Mouse (Mus musculus): ENCODE data around the gene Rtn4ip1. TPM values are rescaled to one million over a fixed set of nuclear protein-coding genes. Genes with fewer than 3 reads are reported as not detected.
A peak's percentile ranks its signal among the peaks of the same experiment; 100 is the strongest.
"Not testable (repeated sequence)": the region's sequence is repeated elsewhere in the genome, so short reads cannot be mapped to it uniquely, and the experiment has no call there.

Gene Rtn4ip1
- polyA plus RNA-seq, 1 experiment from 2014 or later, result 9.2 TPM

GRCm38 (mm10) chr10:43943736-43944135 is 42.1 kb downstream of the Rtn4ip1 start:
- WGBS, result 68% methylated on average over 4 of the region's 4 CpGs
- Histone ChIP-seq H3K4me3 (ENCODE audit: low read depth, low read length) (no peak overlapping the region), H3K9ac (ENCODE audit: low read depth, low read length) (no peak overlapping the region), H3K4me2 (replicated peaks; ENCODE audit: low read depth) (no peak overlapping the region), H3K4me1 (replicated peaks; ENCODE audit: control insufficient read depth, insufficient read depth, low read length) (no peaks in the 10 kb centered on the region), H3K9me3 (ENCODE audit: control insufficient read depth) (no peaks in the 10 kb centered on the region), H3K27me3 (replicated peaks; ENCODE audit: control insufficient read depth, insufficient read depth, low read length) (no peaks in the 10 kb centered on the region), H3K36me3 (ENCODE audit: control insufficient read depth, insufficient read depth) (peaks cover 17% of the 10 kb centered on the region), H3K27ac (ENCODE audit: low read depth, low read length) (no peak overlapping the region)
- ATAC-seq, result no peak
- TF ChIP-seq CTCF (IDR thresholded peaks at IDR 0.05; ENCODE audit: low read depth), result no peak

DNA sequence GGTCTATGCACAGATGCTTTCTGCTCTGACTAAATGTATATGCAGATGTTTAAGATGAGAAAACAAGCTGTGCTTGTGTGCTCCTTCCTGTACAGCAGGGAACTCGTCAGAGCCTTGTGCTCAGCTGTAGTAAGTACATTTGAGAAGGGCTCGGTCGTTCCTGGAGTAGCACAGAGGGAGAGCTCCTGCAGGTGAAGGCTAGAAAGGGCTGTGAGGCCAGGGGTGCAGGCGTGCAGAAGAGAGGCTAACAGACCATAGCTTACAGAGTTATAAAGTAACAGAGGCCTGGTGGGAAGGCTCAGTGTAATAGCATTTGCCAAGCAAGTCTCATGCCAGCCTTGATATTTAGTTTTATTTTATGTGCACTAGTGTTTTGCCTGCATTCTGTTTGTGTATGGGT is 43.8 kb downstream of the Rtn4ip1 start:
- Histone ChIP-seq H3K4me2 (replicated peaks; ENCODE audit: low read depth) (no peak overlapping the region), H3K9ac (ENCODE audit: low read depth, low read length) (no peak overlapping the region), H3K36me3 (ENCODE audit: control insufficient read depth, insufficient read depth) (peaks cover 17% of the 10 kb centered on the region), H3K27me3 (replicated peaks; ENCODE audit: control insufficient read depth, insufficient read depth, low read length) (no peaks in the 10 kb centered on the region), H3K4me1 (replicated peaks; ENCODE audit: control insufficient read depth, insufficient read depth, low read length) (no peaks in the 10 kb centered on the region), H3K9me3 (ENCODE audit: control insufficient read depth) (no peaks in the 10 kb centered on the region), H3K4me3 (ENCODE audit: low read depth, low read length) (no peak overlapping the region), H3K27ac (ENCODE audit: low read depth, low read length) (no peak overlapping the region)
- 77% methylated on average over 4 of the region's 4 CpGs for WGBS
- no peak for ATAC-seq
- no peak for TF ChIP-seq CTCF (IDR thresholded peaks at IDR 0.05; ENCODE audit: low read depth)

- TF ChIP-seq CTCF (IDR thresholded peaks at IDR 0.05; ENCODE audit: low read depth), result peak; percentile 94
- ATAC-seq, result peak; percentile 57
- H3K4me2 ChIP-seq (replicated peaks; ENCODE audit: low read depth), result no peak overlapping the region
- no peaks in the 10 kb centered on the region for H3K27me3 ChIP-seq (replicated peaks; ENCODE audit: control insufficient read depth, insufficient read depth, low read length)
- H3K9me3 ChIP-seq (ENCODE audit: control insufficient read depth), result no peaks in the 10 kb centered on the region
- no peaks in the 10 kb centered on the region for H3K4me1 ChIP-seq (replicated peaks; ENCODE audit: control insufficient read depth, insufficient read depth, low read length)
- H3K27ac ChIP-seq (ENCODE audit: low read depth, low read length), result no peak overlapping the region
- H3K9ac ChIP-seq (ENCODE audit: low read depth, low read length), result no peak overlapping the region
- no peak overlapping the region for H3K4me3 ChIP-seq (ENCODE audit: low read depth, low read length)
- H3K36me3 ChIP-seq (ENCODE audit: control insufficient read depth, insufficient read depth), result peaks cover 8% of the 10 kb centered on the region; the same call in 1 of the 2 replicates
Measured at GRCm38 (mm10) chr10:43953942-43954341, 52.3 kb downstream of the Rtn4ip1 start.

GRCm38 (mm10) chr10:43964943-43965342 is 63.3 kb downstream of the Rtn4ip1 start:
- H3K4me1 ChIP-seq (replicated peaks; ENCODE audit: control insufficient read depth, insufficient read depth, low read length), result no peaks in the 10 kb centered on the region

GRCm38 (mm10) chr10:43973244-43973643 is 71.6 kb downstream of the Rtn4ip1 start:
- Histone ChIP-seq H3K36me3 (ENCODE audit: control insufficient read depth, insufficient read depth) (peaks cover 4% of the 10 kb centered on the region; the same call in 1 of the 2 replicates), H3K4me3 (ENCODE audit: low read depth, low read length) (no peak overlapping the region), H3K27me3 (replicated peaks; ENCODE audit: control insufficient read depth, insufficient read depth, low read length) (no peaks in the 10 kb centered on the region), H3K4me1 (replicated peaks; ENCODE audit: control insufficient read depth, insufficient read depth, low read length) (no peaks in the 10 kb centered on the region), H3K9me3 (ENCODE audit: control insufficient read depth) (no peaks in the 10 kb centered on the region), H3K9ac (ENCODE audit: low read depth, low read length) (no peak overlapping the region), H3K4me2 (replicated peaks; ENCODE audit: low read depth) (no peak overlapping the region), H3K27ac (ENCODE audit: low read depth, low read length) (no peak overlapping the region)
- ATAC-seq, result no peak
- TF ChIP-seq CTCF (IDR thresholded peaks at IDR 0.05; ENCODE audit: low read depth), result no peak
- WGBS, result 65% methylated on average over 2 of the region's 2 CpGs

More at GRCm38 (mm10) chr10:43964943-43965342, 63.3 kb downstream of the Rtn4ip1 start:
- Histone ChIP-seq H3K4me3 (ENCODE audit: low read depth, low read length) (no peak overlapping the region), H3K4me2 (replicated peaks; ENCODE audit: low read depth) (no peak overlapping the region), H3K27me3 (replicated peaks; ENCODE audit: control insufficient read depth, insufficient read depth, low read length) (no peaks in the 10 kb centered on the region), H3K9me3 (ENCODE audit: control insufficient read depth) (no peaks in the 10 kb centered on the region), H3K9ac (ENCODE audit: low read depth, low read length) (no peak overlapping the region), H3K36me3 (ENCODE audit: control insufficient read depth, insufficient read depth) (peaks cover 6% of the 10 kb centered on the region; the same call in 1 of the 2 replicates), H3K27ac (ENCODE audit: low read depth, low read length) (no peak overlapping the region)
- WGBS, result 65% methylated on average over 2 of the region's 2 CpGs
- ATAC-seq, result no peak
- TF ChIP-seq CTCF (IDR thresholded peaks at IDR 0.05; ENCODE audit: low read depth), result no peak

DNA sequence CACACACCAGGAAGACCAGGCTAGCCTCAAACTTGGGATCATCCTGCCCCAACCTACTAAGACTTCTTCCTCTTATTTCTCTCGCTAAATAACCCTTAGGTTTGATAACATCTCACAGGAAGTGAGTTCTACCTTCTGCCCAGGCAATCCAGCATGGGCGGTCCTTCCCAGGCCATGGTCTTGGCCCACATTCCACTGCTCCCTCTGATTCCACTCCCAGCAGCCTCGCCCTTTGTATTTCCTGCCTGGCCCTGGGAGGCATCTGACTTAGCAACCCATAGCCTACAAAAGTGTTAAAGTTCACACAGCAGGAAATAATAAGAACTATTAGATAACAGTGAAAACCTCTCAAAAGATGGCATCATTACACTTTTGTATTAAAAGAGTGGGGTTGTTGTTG is 75.7 kb downstream of the Rtn4ip1 start:
- Histone ChIP-seq H3K27me3 (replicated peaks; ENCODE audit: control insufficient read depth, insufficient read depth, low read length) (no peaks in the 10 kb centered on the region), H3K36me3 (ENCODE audit: control insufficient read depth, insufficient read depth) (no peaks in the 10 kb centered on the region), H3K9ac (ENCODE audit: low read depth, low read length) (no peak overlapping the region), H3K4me3 (ENCODE audit: low read depth, low read length) (no peak overlapping the region), H3K4me2 (replicated peaks; ENCODE audit: low read depth) (no peak overlapping the region), H3K9me3 (ENCODE audit: control insufficient read depth) (no peaks in the 10 kb centered on the region), H3K4me1 (replicated peaks; ENCODE audit: control insufficient read depth, insufficient read depth, low read length) (no peaks in the 10 kb centered on the region), H3K27ac (ENCODE audit: low read depth, low read length) (no peak overlapping the region)
- TF ChIP-seq CTCF (IDR thresholded peaks at IDR 0.05; ENCODE audit: low read depth), result no peak
- 15% methylated on average over 3 of the region's 3 CpGs for WGBS
- peak; percentile 89 for ATAC-seq

DNA sequence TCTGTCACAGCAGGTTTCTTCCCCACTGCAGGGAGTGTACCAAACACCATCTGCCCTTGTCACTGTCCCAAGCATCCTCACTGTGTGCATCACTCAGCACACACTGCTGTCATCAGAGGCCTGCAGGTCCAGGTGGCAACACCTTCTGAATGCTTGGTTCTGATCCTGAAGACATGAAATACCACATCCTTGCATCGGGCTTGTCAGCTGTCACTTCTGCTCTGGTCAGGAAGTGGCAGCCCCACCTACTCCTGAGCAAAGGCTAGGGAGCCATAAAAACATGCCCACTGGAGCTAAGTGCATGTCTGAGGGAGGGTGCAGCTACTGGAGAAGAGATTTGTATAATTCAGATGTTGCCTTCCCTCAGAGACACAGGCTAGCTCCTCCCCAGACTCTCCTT is 78.5 kb downstream of the Rtn4ip1 start:
- H3K27ac ChIP-seq (ENCODE audit: low read depth, low read length), result no peak overlapping the region
- no peaks in the 10 kb centered on the region for H3K4me1 ChIP-seq (replicated peaks; ENCODE audit: control insufficient read depth, insufficient read depth, low read length)
- H3K36me3 ChIP-seq (ENCODE audit: control insufficient read depth, insufficient read depth), result no peaks in the 10 kb centered on the region
- peak; percentile 55 for ATAC-seq
- 17% methylated on average over 1 of the region's 1 CpGs for WGBS
- no peak overlapping the region for H3K9ac ChIP-seq (ENCODE audit: low read depth, low read length)
- H3K9me3 ChIP-seq (ENCODE audit: control insufficient read depth), result no peaks in the 10 kb centered on the region
- no peak overlapping the region for H3K4me2 ChIP-seq (replicated peaks; ENCODE audit: low read depth)
- no peak for TF ChIP-seq CTCF (IDR thresholded peaks at IDR 0.05; ENCODE audit: low read depth)
- H3K4me3 ChIP-seq (ENCODE audit: low read depth, low read length), result no peak overlapping the region
- H3K27me3 ChIP-seq (replicated peaks; ENCODE audit: control insufficient read depth, insufficient read depth, low read length), result no peaks in the 10 kb centered on the region

- H3K27me3 ChIP-seq (replicated peaks; ENCODE audit: control insufficient read depth, insufficient read depth, low read length); H3K4me1 ChIP-seq (replicated peaks; ENCODE audit: control insufficient read depth, insufficient read depth, low read length); ATAC-seq; H3K4me2 ChIP-seq (replicated peaks; ENCODE audit: low read depth); H3K27ac ChIP-seq (ENCODE audit: low read depth, low read length); H3K9ac ChIP-seq (ENCODE audit: low read depth, low read length); H3K36me3 ChIP-seq (ENCODE audit: control insufficient read depth, insufficient read depth); H3K9me3 ChIP-seq (ENCODE audit: control insufficient read depth); H3K4me3 ChIP-seq (ENCODE audit: low read depth, low read length): not testable (repeated sequence)
- WGBS, result 79% methylated on average over 3 of the region's 3 CpGs
Measured at GRCm38 (mm10) chr10:43980742-43981141, 79.1 kb downstream of the Rtn4ip1 start.
